Mouse (Mus musculus) heart, embryonic 13.5 days (tissue): Measurements from ENCODE around the gene Rpusd1. TPM values are rescaled to one million over a fixed set of nuclear protein-coding genes. Genes with fewer than 3 reads are reported as not detected.
"Not testable (repeated sequence)": the region's sequence is repeated elsewhere in the genome, so short reads cannot be mapped to it uniquely, and the experiment has no call there.

ENCODE experiments used
- ATAC-seq: fragments of 200-750 bp; cut with Nextera tagmentation; 2 replicates; pipeline ENCODE4 v1.8.0; 2017; ENCODE audit warnings: moderate TSS enrichment; ENCODE audit not compliant: insufficient number of reproducible peaks, low FRiP score, low TSS enrichment; ENCODE audit errors: extremely low read depth
- H3K27ac ChIP-seq: fragments of 300-500 bp; sonication (generic); replicated peaks from 2 replicates; pipeline ENCODE4 v1.5.1; 2015; ENCODE audit warnings: moderate library complexity, mild to moderate bottlenecking, inconsistent platforms
- H3K27me3 ChIP-seq: fragments of 300-500 bp; sonication (generic); replicated peaks from 2 replicates; pipeline ENCODE4 v1.6.1; 2015; ENCODE audit warnings: mild to moderate bottlenecking, inconsistent platforms
- H3K36me3 ChIP-seq: fragments of 300-500 bp; sonication (generic); 2 replicates; pipeline ENCODE4 v1.6.1; 2015; ENCODE audit warnings: mild to moderate bottlenecking, inconsistent platforms
- H3K4me1 ChIP-seq: fragments of 300-500 bp; sonication (generic); 2 replicates; pipeline ENCODE4 v1.6.1; 2015; ENCODE audit warnings: inconsistent platforms
- H3K4me2 ChIP-seq: fragments of 300-500 bp; sonication (generic); 2 replicates; pipeline ENCODE4 v1.6.1; 2015; ENCODE audit warnings: inconsistent platforms, mild to moderate bottlenecking, moderate library complexity
- H3K4me3 ChIP-seq: fragments of 300-500 bp; sonication (generic); 2 replicates; pipeline ENCODE4 v1.5.1; 2015; ENCODE audit warnings: moderate library complexity, mild to moderate bottlenecking, inconsistent platforms
- H3K9ac ChIP-seq: fragments of 300-500 bp; sonication (generic); 2 replicates; pipeline ENCODE4 v1.6.1; 2015; ENCODE audit warnings: inconsistent platforms, mild to moderate bottlenecking, moderate library complexity
- H3K9me3 ChIP-seq: fragments of 300-500 bp; sonication (generic); 2 replicates; pipeline ENCODE4 v1.6.1; 2016; ENCODE audit warnings: inconsistent platforms
- WGBS: fragments of 180-500 bp; shearing (Covaris S2); methylation state at CpG from one replicate; pipeline ENCODE4 v1.1.7; 2015; ENCODE audit warnings: mixed read lengths; 5-methylcytosine and 5-hydroxymethylcytosine counted together
- polyA plus RNA-seq: library from polyadenylated mRNA; unstranded; fragments of >200 nt; fragmentation: Nextera tagmentation; extraction: Ambion mirVana; gene quantifications from 2 replicates; pipeline ENCODE4 v1.2.1, GENCODE M21; 2015

Rpusd1 gene
- polyA plus RNA-seq, 1 experiment from 2014 or later, result 13.3 TPM

- no peaks in the 10 kb centered on the region for H3K4me1 ChIP-seq
- no peak within 1 kb of the TSS for H3K9ac ChIP-seq
- ATAC-seq, result no peak
- H3K36me3 ChIP-seq, result no peaks in the 10 kb centered on the region; the same call in 1 of the 2 replicates
- H3K9me3 ChIP-seq, result no peaks in the 10 kb centered on the region
- H3K27me3 ChIP-seq, result peaks cover 26% of the 10 kb centered on the region
- no peak within 1 kb of the TSS for H3K4me2 ChIP-seq
- H3K4me3 ChIP-seq, result no peak within 1 kb of the TSS
- 70% methylated on average over 3 of the region's 3 CpGs for WGBS
- no peak within 1 kb of the TSS for H3K27ac ChIP-seq
These were observed 8.3 kb downstream of the Rpusd1 start, which contains the start of gene Mslnl for GRCm38 (mm10) chr17:25735745-25736144. TSS of gene Mslnl (plus strand) at chr17:25736042.

DNA sequence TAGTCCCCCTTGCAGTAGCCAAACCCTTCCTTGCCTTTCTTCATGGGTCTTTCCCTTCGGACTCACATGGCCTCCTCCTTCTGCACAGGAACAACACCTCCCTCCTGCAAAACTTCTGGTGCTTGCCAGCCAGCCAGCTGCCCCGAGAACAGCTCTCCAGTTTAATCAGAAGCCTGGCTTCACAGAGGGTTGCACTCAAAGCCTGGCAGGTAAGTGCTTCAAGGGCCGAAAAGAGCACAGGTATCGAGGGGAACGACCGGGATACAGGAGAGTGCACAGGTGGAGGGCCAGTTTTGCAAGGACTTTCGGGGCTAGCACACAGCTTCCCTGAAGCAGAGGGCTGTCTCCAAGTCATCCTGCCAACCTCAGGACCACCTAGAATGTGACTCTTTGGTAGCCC is 11.4 kb downstream of the Rpusd1 start:
- Histone ChIP-seq H3K4me1 (no peaks in the 10 kb centered on the region), H3K27ac (no peak overlapping the region), H3K9ac (no peak overlapping the region), H3K36me3 (no peaks in the 10 kb centered on the region), H3K9me3 (no peaks in the 10 kb centered on the region), H3K4me2 (no peak overlapping the region), H3K4me3 (no peak overlapping the region), H3K27me3 (peaks cover 45% of the 10 kb centered on the region)
- no peak for ATAC-seq
- WGBS, result 71% methylated on average over 7 of the region's 7 CpGs

DNA sequence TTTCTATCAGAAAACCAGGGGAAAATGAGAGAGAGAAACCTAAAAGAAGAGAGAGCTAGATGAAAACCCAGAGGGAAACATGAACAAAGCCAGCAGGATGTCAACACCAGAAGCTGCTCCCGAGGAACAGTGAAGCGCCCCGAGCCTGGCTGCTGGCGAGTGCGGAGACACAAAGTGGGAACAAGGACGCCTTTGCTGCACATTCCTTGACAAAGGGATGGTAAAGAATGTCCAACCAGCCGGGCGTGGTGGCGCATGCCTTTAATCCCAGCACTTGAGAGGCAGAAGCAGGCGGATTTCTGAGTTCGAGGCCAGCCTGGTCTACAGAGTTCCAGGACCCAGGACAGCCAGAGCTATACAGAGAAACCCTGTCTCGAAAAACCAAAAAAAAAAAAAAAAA is 14.0 kb downstream of the Rpusd1 start:
- not testable (repeated sequence) for H3K4me3 ChIP-seq, H3K36me3 ChIP-seq, H3K9ac ChIP-seq, H3K9me3 ChIP-seq, ATAC-seq, H3K27ac ChIP-seq, H3K4me1 ChIP-seq, H3K4me2 ChIP-seq
- peaks cover 43% of the 10 kb centered on the region for H3K27me3 ChIP-seq
- 64% methylated on average over 12 of the region's 12 CpGs for WGBS

- Histone ChIP-seq H3K9me3 (no peaks in the 10 kb centered on the region), H3K27me3 (peaks cover 34% of the 10 kb centered on the region), H3K4me3 (no peak overlapping the region), H3K36me3 (no peaks in the 10 kb centered on the region), H3K27ac (no peak overlapping the region), H3K9ac (no peak overlapping the region), H3K4me1 (no peaks in the 10 kb centered on the region), H3K4me2 (no peak overlapping the region)
- ATAC-seq, result no peak
- 84% methylated on average over 9 of the region's 9 CpGs for WGBS
These were observed 16.4 kb downstream of the Rpusd1 start for GRCm38 (mm10) chr17:25743831-25744230.

DNA sequence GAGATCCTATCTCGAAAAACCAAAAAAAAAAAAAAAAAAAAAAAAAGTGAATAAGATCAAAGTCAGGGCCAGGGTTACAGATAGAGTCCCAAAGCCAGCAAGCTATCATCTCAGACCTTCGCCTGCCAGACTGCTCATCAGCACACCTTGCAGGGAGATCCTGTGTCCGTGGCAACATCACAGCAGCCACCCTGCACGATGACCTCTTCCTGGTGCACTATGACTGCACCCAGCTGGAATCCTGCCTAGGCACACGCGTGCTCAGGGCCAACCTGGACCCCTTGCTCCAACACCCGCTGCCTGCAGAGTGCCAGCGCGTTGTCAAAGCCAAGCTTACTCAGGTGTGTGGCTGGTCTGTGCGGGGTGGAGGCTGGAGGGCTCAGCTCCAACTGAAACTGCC is 16.8 kb downstream of the Rpusd1 start:
- Histone ChIP-seq H3K4me2 (no peak overlapping the region), H3K9me3 (no peaks in the 10 kb centered on the region), H3K36me3 (no peaks in the 10 kb centered on the region), H3K27ac (no peak overlapping the region), H3K4me1 (no peaks in the 10 kb centered on the region), H3K27me3 (peaks cover 29% of the 10 kb centered on the region), H3K4me3 (no peak overlapping the region), H3K9ac (no peak overlapping the region)
- WGBS, result 73% methylated on average over 10 of the region's 10 CpGs
- no peak for ATAC-seq

- Histone ChIP-seq H3K4me2 (no peak overlapping the region), H3K9ac (no peak overlapping the region), H3K27ac (no peak overlapping the region), H3K27me3 (peaks cover 11% of the 10 kb centered on the region), H3K36me3 (no peaks in the 10 kb centered on the region), H3K4me3 (no peak overlapping the region), H3K9me3 (no peaks in the 10 kb centered on the region), H3K4me1 (peaks cover 9% of the 10 kb centered on the region)
- no peak for ATAC-seq
- WGBS, result 86% methylated on average over 4 of the region's 4 CpGs
These were observed 20.8 kb downstream of the Rpusd1 start for GRCm38 (mm10) chr17:25748238-25748637.

DNA sequence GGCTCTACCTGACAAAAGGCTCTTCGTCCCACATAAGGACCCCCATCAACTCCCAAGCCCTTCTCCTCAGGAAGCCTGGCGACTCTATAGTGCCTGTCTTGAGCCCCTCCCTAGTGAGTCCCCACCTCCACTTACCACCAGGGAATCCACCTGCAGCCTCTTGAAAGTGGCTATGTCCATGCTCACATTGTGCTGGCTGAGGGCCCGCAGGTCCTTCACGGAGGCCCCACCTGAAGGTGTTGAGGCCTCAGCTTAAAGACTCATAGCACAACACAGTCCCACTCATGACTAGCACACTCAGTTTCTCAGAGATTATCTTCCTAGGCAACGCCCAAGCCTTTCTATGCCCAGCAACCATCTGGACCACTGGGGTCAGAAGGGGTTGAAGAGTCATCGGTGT is 21.8 kb downstream of the Rpusd1 start:
- no peaks in the 10 kb centered on the region for H3K9me3 ChIP-seq
- H3K4me3 ChIP-seq, result no peak overlapping the region
- no peak for ATAC-seq
- peaks cover 8% of the 10 kb centered on the region for H3K27me3 ChIP-seq
- peaks cover 9% of the 10 kb centered on the region for H3K4me1 ChIP-seq
- no peak overlapping the region for H3K27ac ChIP-seq
- no peak overlapping the region for H3K9ac ChIP-seq
- H3K4me2 ChIP-seq, result no peak overlapping the region
- no peaks in the 10 kb centered on the region for H3K36me3 ChIP-seq
- WGBS, result 70% methylated on average over 6 of the region's 6 CpGs

DNA sequence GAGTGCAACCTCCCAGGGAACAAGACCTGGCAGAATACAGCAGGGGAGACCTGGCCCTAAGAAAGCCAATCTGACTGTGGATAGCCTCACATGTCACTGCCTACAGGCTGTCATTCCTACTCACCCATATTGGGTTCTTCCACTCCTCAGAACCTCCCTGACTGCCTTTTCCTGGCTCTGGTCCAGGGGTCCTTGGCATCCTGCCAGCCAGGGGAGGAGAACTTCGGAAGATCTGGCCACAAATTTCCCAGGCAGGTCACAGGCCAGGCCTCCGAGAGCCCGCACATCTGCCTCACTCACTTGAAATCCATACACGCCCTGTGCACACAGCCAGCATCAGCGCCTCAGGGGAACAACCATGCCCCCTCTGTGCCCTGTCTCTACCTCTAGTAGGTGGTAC is 24.0 kb downstream of the Rpusd1 start:
- no peak overlapping the region for H3K4me3 ChIP-seq
- no peak for ATAC-seq
- no peaks in the 10 kb centered on the region for H3K9me3 ChIP-seq
- H3K36me3 ChIP-seq, result no peaks in the 10 kb centered on the region
- peaks cover 3% of the 10 kb centered on the region; the same call in 1 of the 2 replicates for H3K27me3 ChIP-seq
- no peak overlapping the region for H3K27ac ChIP-seq
- H3K9ac ChIP-seq, result peak overlapping the region; percentile 28; the same call in 1 of the 2 replicates
- peaks cover 20% of the 10 kb centered on the region for H3K4me1 ChIP-seq
- H3K4me2 ChIP-seq, result no peak overlapping the region
- WGBS, result 13% methylated on average over 5 of the region's 5 CpGs

DNA sequence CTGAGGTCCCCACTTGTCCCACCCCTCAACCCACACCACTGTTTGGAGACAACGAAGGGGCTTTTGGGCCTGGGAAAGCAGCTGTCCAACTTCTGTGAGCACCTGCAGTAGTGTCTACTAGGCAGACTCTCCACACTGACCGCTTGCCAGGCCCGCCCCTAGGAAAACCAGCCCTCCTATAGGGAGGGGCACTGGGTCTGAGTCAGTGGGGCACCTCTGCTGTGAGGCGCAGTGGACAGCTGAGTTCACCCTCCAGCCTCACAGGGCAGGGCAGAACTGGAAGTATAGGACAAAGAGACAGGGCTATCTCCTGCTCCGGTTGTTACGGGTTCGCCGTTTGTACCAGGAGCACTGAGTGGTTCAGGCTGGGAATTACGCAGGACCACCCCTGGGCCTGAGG is 26.8 kb downstream of the Rpusd1 start, which contains the start of gene Msln:
TSS of gene Msln (minus strand) at position 138 of the 400 bp plus-strand sequence.
- Histone ChIP-seq H3K4me1 (peaks cover 24% of the 10 kb centered on the region), H3K4me2 (no peak within 1 kb of the TSS), H3K9me3 (no peaks in the 10 kb centered on the region), H3K4me3 (no peak within 1 kb of the TSS), H3K9ac (peak within 1 kb of the TSS; percentile 2; the same call in 1 of the 2 replicates), H3K27ac (no peak within 1 kb of the TSS), H3K36me3 (no peaks in the 10 kb centered on the region), H3K27me3 (peaks cover 18% of the 10 kb centered on the region; the same call in 1 of the 2 replicates)
- no peak for ATAC-seq
- WGBS, result 73% methylated on average over 9 of the region's 9 CpGs

- Histone ChIP-seq H3K27me3 (peaks cover 26% of the 10 kb centered on the region; the same call in 1 of the 2 replicates), H3K4me3 (no peak overlapping the region), H3K9me3 (no peaks in the 10 kb centered on the region), H3K27ac (no peak overlapping the region), H3K9ac (no peak overlapping the region), H3K36me3 (no peaks in the 10 kb centered on the region), H3K4me2 (no peak overlapping the region), H3K4me1 (peaks cover 24% of the 10 kb centered on the region)
- no peak for ATAC-seq
- WGBS, result 80% methylated on average over 4 of the region's 4 CpGs
These were observed 27.6 kb downstream of the Rpusd1 start for GRCm38 (mm10) chr17:25755086-25755485.

DNA sequence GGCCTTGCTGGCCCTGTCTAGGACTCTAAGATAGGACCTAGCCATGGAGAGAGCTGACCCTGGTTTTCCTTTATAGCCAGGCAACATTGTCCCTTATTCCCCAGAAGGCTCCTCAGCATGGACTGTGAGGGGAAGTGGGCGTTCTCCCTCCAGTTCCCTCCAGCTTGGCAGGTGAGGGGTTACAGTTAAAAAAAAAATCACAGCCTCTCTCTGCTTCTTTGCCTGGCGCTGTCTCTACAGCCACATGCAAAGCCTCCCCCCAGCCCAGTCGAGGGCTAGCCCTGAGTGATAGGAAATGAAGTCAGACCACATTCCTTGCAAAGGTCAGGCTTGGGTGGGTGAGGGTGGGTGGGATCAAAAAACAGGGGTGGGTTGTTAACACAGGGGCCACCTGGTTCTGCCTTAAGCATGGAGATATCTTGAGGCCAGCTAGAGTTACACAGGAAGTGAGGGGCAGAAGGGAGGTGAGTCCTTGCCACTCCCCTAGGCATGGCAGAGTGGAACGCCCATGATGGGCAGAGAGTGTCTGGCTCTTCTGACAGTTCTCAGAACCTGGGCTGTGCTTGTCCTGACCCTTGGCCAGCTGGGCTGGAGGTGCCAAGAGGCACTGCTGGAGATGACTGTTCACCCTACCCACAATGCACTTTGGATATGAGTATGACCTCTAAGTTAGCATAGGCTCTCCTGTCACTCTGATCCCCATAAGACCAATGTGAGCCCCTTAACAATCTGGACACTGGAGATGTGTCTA is 28.3 kb downstream of the Rpusd1 start:
- ATAC-seq, result no peak
- H3K36me3 ChIP-seq, result no peaks in the 10 kb centered on the region
- no peak overlapping the region for H3K9ac ChIP-seq
- no peaks in the 10 kb centered on the region for H3K9me3 ChIP-seq
- no peak overlapping the region for H3K4me3 ChIP-seq
- H3K4me2 ChIP-seq, result no peak overlapping the region
- 24% methylated on average over 4 of the region's 4 CpGs for WGBS
- H3K27me3 ChIP-seq, result peaks cover 28% of the 10 kb centered on the region; the same call in 1 of the 2 replicates
- peaks cover 24% of the 10 kb centered on the region for H3K4me1 ChIP-seq
- H3K27ac ChIP-seq, result peak overlapping the region; percentile 51
